Mouse (Mus musculus) heart, postnatal 0 days (tissue): ENCODE measurements around the gene 1810055G02Rik.

ENCODE experiments used
- CTCF ChIP-seq: IDR thresholded peaks from 2 replicates; pipeline ENCODE4 v1.5.1; 2016; ENCODE audit warnings: antibody characterized with exemption, control low read depth, low read depth
- EP300 ChIP-seq: IDR thresholded peaks from 2 replicates; pipeline ENCODE4 v1.6.1; 2016; ENCODE audit warnings: antibody characterized with exemption, low read depth

DNA sequence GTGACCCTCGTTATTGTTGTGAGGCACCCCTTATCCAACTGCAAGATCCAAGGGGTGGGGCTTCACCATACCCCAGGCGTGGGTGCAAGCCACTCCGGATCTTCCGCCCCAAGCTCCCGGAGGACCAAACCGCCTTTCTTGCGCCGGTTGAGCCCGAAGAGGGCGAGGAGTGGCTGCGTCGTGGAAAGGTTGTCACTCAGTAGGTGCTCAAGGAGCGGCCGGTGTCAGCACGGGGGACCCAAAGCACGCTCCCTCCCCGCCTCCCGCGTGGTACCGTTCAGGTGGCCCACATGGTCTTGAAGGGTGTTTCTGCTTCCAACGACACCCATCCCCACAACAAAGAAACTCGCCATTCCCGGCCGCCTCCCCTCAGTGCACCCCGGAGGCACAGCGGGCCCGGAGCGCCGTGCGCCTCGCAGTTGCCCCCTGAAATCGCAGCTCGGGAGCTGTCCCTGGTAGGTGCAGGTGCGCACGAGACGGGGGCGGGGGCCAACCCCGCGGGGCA, 59.2 kb downstream of the 1810055G02Rik start, which contains the start of gene Kmt5b:
- TF ChIP-seq CTCF (no peak), EP300 (no peak)
